Mouse (Mus musculus) MEL (cell line): ENCODE data around the gene Wipf1. TPM values are rescaled to one million over a fixed set of nuclear protein-coding genes. Genes with fewer than 3 reads are reported as not detected.
A peak's percentile ranks its signal among the peaks of the same experiment; 100 is the strongest.

Experiments used
- DNase-seq: peaks from one replicate; pipeline ENCODE4 v3.0.0; 2011; ENCODE audit warnings: low read depth, low spot score
- H3K27ac ChIP-seq: 2 replicates; pipeline ENCODE4 v1.5.1; 2012; ENCODE audit warnings: low read depth, mild to moderate bottlenecking, control low read depth, low read length, moderate library complexity; ENCODE audit not compliant: control insufficient read depth
- H3K27me3 ChIP-seq, 2 experiments: fragments of 150-350 bp in 1 of 2; sonication (generic) in 1 of 2; 2 replicates each; pipeline ENCODE4 v1.6.1; 2012; ENCODE audit warnings: low read length in 2 of 2, mild to moderate bottlenecking in 2 of 2, improper control_type of control experiment in 1 of 2, moderate library complexity in 1 of 2; ENCODE audit not compliant: insufficient read depth in 2 of 2, control insufficient read depth in 1 of 2
- H3K36me3 ChIP-seq, 2 experiments: 2 replicates each; pipeline ENCODE4 v1.6.1; 2012 to 2014; ENCODE audit warnings: low read length in 2 of 2, improper control_type of control experiment in 1 of 2, inconsistent platforms in 1 of 2, mild to moderate bottlenecking in 1 of 2; ENCODE audit not compliant: insufficient read depth in 2 of 2, control insufficient read depth in 1 of 2
- H3K4me1 ChIP-seq, 2 experiments: fragments of 150-350 bp in 1 of 2; sonication (generic) in 1 of 2; 2 replicates each; pipeline ENCODE4 v1.6.1; 2012; ENCODE audit warnings: low read length in 2 of 2, improper control_type of control experiment in 1 of 2, mild to moderate bottlenecking in 1 of 2; ENCODE audit not compliant: insufficient read depth in 2 of 2, control insufficient read depth in 1 of 2
- H3K4me3 ChIP-seq, 2 experiments: fragments of 150-350 bp in 1 of 2; sonication (generic) in 1 of 2; 2 replicates each; pipeline ENCODE4 v1.5.1; 2012; ENCODE audit warnings: low read depth in 2 of 2, low read length in 2 of 2, mild to moderate bottlenecking in 2 of 2, moderate library complexity in 2 of 2, control low read depth in 1 of 2, improper control_type of control experiment in 1 of 2; ENCODE audit not compliant: control insufficient read depth in 1 of 2, insufficient read depth in 1 of 2
- H3K79me2 ChIP-seq: 2 replicates; pipeline ENCODE4 v1.6.1; 2012; ENCODE audit warnings: mild to moderate bottlenecking, low read length, moderate library complexity; ENCODE audit not compliant: control insufficient read depth, poor library complexity, insufficient read depth
- H3K9ac ChIP-seq: 2 replicates; pipeline ENCODE4 v1.6.1; 2012; ENCODE audit warnings: low read depth, mild to moderate bottlenecking, control low read depth, low read length, moderate library complexity; ENCODE audit not compliant: control insufficient read depth, poor library complexity, severe bottlenecking
- H3K9me3 ChIP-seq: fragments of 150-350 bp; sonication (generic); replicated peaks from 2 replicates; pipeline ENCODE4 v1.6.1; 2012; ENCODE audit warnings: mild to moderate bottlenecking, low read length, improper control_type of control experiment, moderate library complexity; ENCODE audit not compliant: insufficient read depth
- BHLHE40 ChIP-seq: IDR thresholded peaks from 2 replicates; pipeline ENCODE4 v1.6.1; 2012; ENCODE audit warnings: low read depth, mild to moderate bottlenecking, inconsistent platforms, low read length, improper control_type of control experiment, borderline replicate concordance
- CHD2 ChIP-seq: IDR thresholded peaks from 2 replicates; pipeline ENCODE4 v1.6.1; 2011; ENCODE audit warnings: low read length, improper control_type of control experiment
- ELF1 ChIP-seq: IDR thresholded peaks from 2 replicates; pipeline ENCODE4 v1.6.1; 2014; ENCODE audit warnings: low read depth, mild to moderate bottlenecking, inconsistent platforms, low read length, improper control_type of control experiment, moderate library complexity
- ETS1 ChIP-seq: IDR thresholded peaks from 2 replicates; pipeline ENCODE4 v1.6.1; 2012; ENCODE audit warnings: low read depth, mild to moderate bottlenecking, inconsistent platforms, low read length, improper control_type of control experiment, moderate library complexity
- GABPA ChIP-seq: IDR thresholded peaks from 2 replicates; pipeline ENCODE4 v1.6.1; 2012; ENCODE audit warnings: low read depth, mild to moderate bottlenecking, inconsistent platforms, low read length, improper control_type of control experiment, moderate library complexity
- MAX ChIP-seq: IDR thresholded peaks from 2 replicates; pipeline ENCODE4 v1.6.1; 2011; ENCODE audit warnings: low read length, improper control_type of control experiment
- MAZ ChIP-seq: IDR thresholded peaks from 2 replicates; pipeline ENCODE4 v1.6.1; 2012; ENCODE audit warnings: low read depth, mild to moderate bottlenecking, inconsistent platforms, low read length, improper control_type of control experiment
- MEF2A ChIP-seq: IDR thresholded peaks from 2 replicates; pipeline ENCODE4 v1.6.1; 2014; ENCODE audit warnings: low read depth, mild to moderate bottlenecking, inconsistent platforms, low read length, improper control_type of control experiment; ENCODE audit not compliant: poor library complexity, insufficient replicate concordance, severe bottlenecking; ENCODE audit errors: extremely low read depth
- MXI1 ChIP-seq: IDR thresholded peaks from 2 replicates; pipeline ENCODE4 v1.6.1; 2011; ENCODE audit warnings: mild to moderate bottlenecking, low read depth, low read length, improper control_type of control experiment
- MYB ChIP-seq: IDR thresholded peaks from 2 replicates; pipeline ENCODE4 v1.6.1; 2011; ENCODE audit warnings: mild to moderate bottlenecking, low read depth, low read length, improper control_type of control experiment
- POLR2AphosphoS5 ChIP-seq: IDR thresholded peaks from 2 replicates; pipeline ENCODE4 v1.6.1; 2012; ENCODE audit warnings: low read depth, borderline replicate concordance, mild to moderate bottlenecking, inconsistent platforms, low read length, moderate library complexity, mixed read lengths
- RAD21 ChIP-seq: IDR thresholded peaks from 2 replicates; pipeline ENCODE4 v1.6.1; 2011; ENCODE audit warnings: mild to moderate bottlenecking, low read depth, low read length, improper control_type of control experiment
- RCOR1 ChIP-seq: IDR thresholded peaks from 2 replicates; pipeline ENCODE4 v1.6.1; 2012; ENCODE audit warnings: low read depth, mild to moderate bottlenecking, inconsistent platforms, low read length, improper control_type of control experiment
- SIN3A ChIP-seq: IDR thresholded peaks from 2 replicates; pipeline ENCODE4 v1.6.1; 2012; ENCODE audit warnings: low read length, improper control_type of control experiment, inconsistent platforms
- SMC3 ChIP-seq: IDR thresholded peaks from 2 replicates; pipeline ENCODE4 v1.6.1; 2011; ENCODE audit warnings: low read depth, low read length, improper control_type of control experiment
- USF1 ChIP-seq: IDR thresholded peaks from 2 replicates; pipeline ENCODE4 v1.6.1; 2014; ENCODE audit warnings: low read depth, mild to moderate bottlenecking, inconsistent platforms, low read length, improper control_type of control experiment, moderate library complexity
- USF2 ChIP-seq, 2 experiments: IDR thresholded peaks; 2 replicates each; pipeline ENCODE4 v1.6.1; 2011 to 2012; ENCODE audit warnings: improper control_type of control experiment in 2 of 2, low read length in 2 of 2, borderline replicate concordance in 1 of 2, inconsistent platforms in 1 of 2, low read depth in 1 of 2, mild to moderate bottlenecking in 1 of 2; ENCODE audit not compliant: insufficient read depth in 1 of 2
- ZC3H11A ChIP-seq: IDR thresholded peaks from 2 replicates; pipeline ENCODE4 v1.6.1; 2012; ENCODE audit warnings: low read depth, mild to moderate bottlenecking, inconsistent platforms, low read length, improper control_type of control experiment
- ZMIZ1 ChIP-seq: IDR thresholded peaks from 2 replicates; pipeline ENCODE4 v1.6.1; 2012; ENCODE audit warnings: low read depth, mild to moderate bottlenecking, inconsistent platforms, low read length, improper control_type of control experiment, moderate library complexity
- ZNF384 ChIP-seq: IDR thresholded peaks from 2 replicates; pipeline ENCODE4 v1.6.1; 2012; ENCODE audit warnings: low read depth, mild to moderate bottlenecking, inconsistent platforms, low read length, improper control_type of control experiment
- polyA plus RNA-seq, 2 experiments: library from polyadenylated mRNA; stranded (reverse) in 1 of 2; unstranded in 1 of 2; fragments of >175 nt in 1 of 2; fragments of >200 nt in 1 of 2; gene quantifications; 2 replicates each; pipeline versions ENCODE4 v1.2.1 to v1.2.4; 2012; ENCODE audit warnings: low replicate concordance in 2 of 2, low read depth in 1 of 2; ENCODE audit not compliant: insufficient read length in 2 of 2, insufficient read depth in 1 of 2, missing spikeins in 1 of 2
- total RNA-seq: library from RNA; depleted of rRNA; stranded (reverse); fragments of 300-350 nt; gene quantifications from 2 replicates; pipeline ENCODE4 v1.2.3, GENCODE M21; 2012

Wipf1 gene
- total and polyA plus RNA-seq, 3 experiments, result 5.2 to 83.9 (median 27.1) TPM

DNA sequence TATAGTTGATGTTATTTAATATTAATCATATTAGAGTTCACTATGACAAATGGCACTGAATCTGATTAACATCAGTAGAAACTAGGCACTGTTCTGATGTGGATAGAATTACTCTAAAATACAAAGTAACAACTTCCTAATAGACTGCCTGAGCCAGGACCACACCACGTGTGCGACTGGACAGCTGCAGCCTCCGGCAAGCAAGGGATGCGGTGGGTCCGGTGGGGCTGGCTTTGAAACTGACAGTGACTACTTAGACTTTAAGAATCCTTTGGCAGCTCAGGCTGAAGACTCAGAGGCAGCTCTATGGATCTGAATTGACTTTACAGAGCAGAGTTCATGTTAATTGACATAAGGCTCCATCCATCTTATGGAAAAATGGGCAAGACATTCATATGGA, 76.4 kb downstream of the Wipf1 start (continued):
- TF ChIP-seq RCOR1 (no peak), MAZ (no peak)

DNA sequence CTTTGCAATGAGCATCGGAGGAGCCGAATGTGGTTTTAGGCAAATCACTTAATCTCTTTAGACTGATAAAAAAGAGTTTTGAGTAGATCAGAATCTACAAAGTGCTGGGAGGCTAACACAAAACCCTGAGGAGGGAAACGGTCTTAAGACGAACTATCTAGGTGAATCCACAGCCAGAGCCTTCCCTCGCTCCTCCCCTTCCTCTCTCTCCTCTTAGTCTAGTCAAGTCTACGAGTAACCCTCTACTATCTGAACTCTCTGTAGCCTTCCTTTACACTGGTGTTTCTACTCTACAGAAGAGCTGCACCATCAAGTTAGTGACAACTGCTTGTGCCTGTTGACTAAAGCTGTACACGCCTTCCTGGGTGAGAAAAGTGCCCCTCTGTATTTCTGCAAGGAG, 77.0 kb downstream of the Wipf1 start:
- Histone ChIP-seq H3K27me3 (no peaks in the 10 kb centered on the region), H3K36me3 (peaks cover 0 to 28% of the 10 kb centered on the region in 2 experiments; a peak in 2 of 4 replicates), H3K79me2 (peaks cover 5% of the 10 kb centered on the region), H3K9me3 (no peaks in the 10 kb centered on the region), H3K4me3 (peak overlapping the region in 1 of 2 experiments; percentile 30; a peak in 2 of 4 replicates), H3K9ac (no peak overlapping the region; the same call in 1 of the 2 replicates), H3K27ac (peak overlapping the region; percentile 38), H3K4me1 (peaks cover 20 to 29% of the 10 kb centered on the region in 2 experiments)
- TF ChIP-seq CHD2 (no peak), BHLHE40 (no peak), RAD21 (no peak), ZMIZ1 (no peak), ZC3H11A (no peak), MEF2A (no peak), MAX (no peak)
- DNase-seq, result peak; percentile 60

GRCm38 (mm10) chr2:73451541-73451940, 78.0 kb downstream of the Wipf1 start:
- no peak overlapping the region for H3K27ac ChIP-seq
- DNase-seq, result no peak
- H3K36me3 ChIP-seq, result peaks cover 2 to 27% of the 10 kb centered on the region in 2 experiments
- TF ChIP-seq POLR2AphosphoS5 (no peak), SMC3 (no peak), MXI1 (no peak), RCOR1 (no peak), GABPA (no peak), MEF2A (no peak), USF2 (IDR thresholded peaks at IDR 0.05; ENCODE audit: borderline replicate concordance in 1 of 2, insufficient read depth in 1 of 2, low read depth in 1 of 2, low read length in 2 of 2) (no peak), MAZ (no peak), MAX (no peak), SIN3A (no peak), ELF1 (no peak), ZNF384 (no peak), ETS1 (no peak), MYB (no peak), USF1 (no peak)
- peaks cover 5% of the 10 kb centered on the region for H3K79me2 ChIP-seq
- H3K9ac ChIP-seq, result no peak overlapping the region
- no peak overlapping the region for H3K4me3 ChIP-seq
- H3K9me3 ChIP-seq, result no peaks in the 10 kb centered on the region
- peaks cover 20 to 29% of the 10 kb centered on the region in 2 experiments for H3K4me1 ChIP-seq
- no peaks in the 10 kb centered on the region for H3K27me3 ChIP-seq
